Mouse (Mus musculus): ENCODE results near the gene Dlg1.

- TF ChIP-seq CTCF (IDR thresholded peaks at IDR 0.05; ENCODE audit: low read depth, low read length), result no peak
- TF ChIP-seq TAL1 (conservative IDR thresholded peaks at IDR 0.05; ENCODE audit: low read depth, low read length), result no peak
- no peak for TF ChIP-seq GATA1 (IDR thresholded peaks at IDR 0.05; ENCODE audit: borderline replicate concordance, low read length)
Observed at GRCm38 (mm10) chr16:31705213-31705612, 42.0 kb downstream of the Dlg1 start.
